Mouse (Mus musculus): Measurements from ENCODE around the gene Il10ra. TPM values are rescaled to one million over a fixed set of nuclear protein-coding genes. Genes with fewer than 3 reads are reported as not detected.

Il10ra gene
- polyA plus RNA-seq, 1 experiment, result not detected

GRCm38 (mm10) chr9:45272213-45272612 is 3.3 kb upstream of the Il10ra start:
- H3K27ac ChIP-seq (ENCODE audit: insufficient read depth, low read depth, low read length), result no peak overlapping the region
- no peak for TF ChIP-seq POLR2A (IDR thresholded peaks at IDR 0.05; ENCODE audit: insufficient read depth, low read depth, low read length)
- TF ChIP-seq CTCF (IDR thresholded peaks at IDR 0.05; ENCODE audit: insufficient read depth, low read depth, low read length), result no peak
- 58% methylated on average over 5 of the region's 5 CpGs for WGBS
- no peak overlapping the region for H3K4me3 ChIP-seq (ENCODE audit: insufficient read depth, low read depth, low read length)
- peaks cover 7% of the 10 kb centered on the region for H3K4me1 ChIP-seq (ENCODE audit: control insufficient read depth, insufficient read depth, low read length)

GRCm38 (mm10) chr9:45268079-45268478 is 870 bp downstream of the Il10ra start:
- TF ChIP-seq CTCF (IDR thresholded peaks at IDR 0.05; ENCODE audit: insufficient read depth, low read depth, low read length) (no peak), POLR2A (IDR thresholded peaks at IDR 0.05; ENCODE audit: insufficient read depth, low read depth, low read length) (no peak)
- no peak overlapping the region for H3K27ac ChIP-seq (ENCODE audit: insufficient read depth, low read depth, low read length)
- peaks cover 7% of the 10 kb centered on the region for H3K4me1 ChIP-seq (ENCODE audit: control insufficient read depth, insufficient read depth, low read length)
- 63% methylated on average over 4 of the region's 4 CpGs for WGBS
- H3K4me3 ChIP-seq (ENCODE audit: insufficient read depth, low read depth, low read length), result peak overlapping the region; percentile 42; the same call in 1 of the 2 replicates

DNA sequence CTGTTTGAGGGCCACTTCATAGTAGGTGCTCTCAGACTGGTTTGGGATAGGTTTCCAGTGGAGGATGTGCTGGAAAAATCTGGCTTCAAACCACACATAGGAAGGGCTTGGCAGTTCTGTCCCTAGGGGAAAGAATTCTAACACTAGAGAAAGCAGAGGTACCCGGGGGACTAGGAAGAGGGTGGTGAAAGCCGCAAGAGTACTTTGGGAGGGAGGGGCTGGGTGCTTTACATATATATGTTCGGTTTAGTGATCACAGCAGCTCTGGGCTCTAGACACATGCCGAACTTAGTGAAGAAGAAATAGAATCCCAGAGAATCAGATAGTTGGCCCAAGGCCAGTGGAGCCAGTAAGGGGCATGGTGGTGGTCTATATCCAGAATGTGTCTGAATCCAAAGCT is 1.9 kb downstream of the Il10ra start:
- 84% methylated on average over 4 of the region's 4 CpGs for WGBS
- peaks cover 7% of the 10 kb centered on the region for H3K4me1 ChIP-seq (ENCODE audit: control insufficient read depth, insufficient read depth, low read length)
- TF ChIP-seq CTCF (IDR thresholded peaks at IDR 0.05; ENCODE audit: insufficient read depth, low read depth, low read length) (no peak), POLR2A (IDR thresholded peaks at IDR 0.05; ENCODE audit: insufficient read depth, low read depth, low read length) (no peak)
- H3K27ac ChIP-seq (ENCODE audit: insufficient read depth, low read depth, low read length), result no peak overlapping the region
- H3K4me3 ChIP-seq (ENCODE audit: insufficient read depth, low read depth, low read length), result no peak overlapping the region

- Histone ChIP-seq H3K4me1 (ENCODE audit: control insufficient read depth, insufficient read depth, low read length) (no peaks in the 10 kb centered on the region), H3K27ac (ENCODE audit: insufficient read depth, low read depth, low read length) (no peak overlapping the region), H3K4me3 (ENCODE audit: insufficient read depth, low read depth, low read length) (no peak overlapping the region)
- 69% methylated on average over 5 of the region's 5 CpGs for WGBS
- no peak for TF ChIP-seq POLR2A (IDR thresholded peaks at IDR 0.05; ENCODE audit: insufficient read depth, low read depth, low read length)
- no peak for TF ChIP-seq CTCF (IDR thresholded peaks at IDR 0.05; ENCODE audit: insufficient read depth, low read depth, low read length)
Observed at GRCm38 (mm10) chr9:45261872-45262271, 7.1 kb downstream of the Il10ra start.

GRCm38 (mm10) chr9:45261466-45261865 is 7.5 kb downstream of the Il10ra start:
- 48% methylated on average over 4 of the region's 4 CpGs for WGBS
- Histone ChIP-seq H3K4me3 (ENCODE audit: insufficient read depth, low read depth, low read length) (no peak overlapping the region), H3K27ac (ENCODE audit: insufficient read depth, low read depth, low read length) (no peak overlapping the region), H3K4me1 (ENCODE audit: control insufficient read depth, insufficient read depth, low read length) (no peaks in the 10 kb centered on the region)
- no peak for TF ChIP-seq POLR2A (IDR thresholded peaks at IDR 0.05; ENCODE audit: insufficient read depth, low read depth, low read length)
- no peak for TF ChIP-seq CTCF (IDR thresholded peaks at IDR 0.05; ENCODE audit: insufficient read depth, low read depth, low read length)

GRCm38 (mm10) chr9:45259065-45259464 is 9.9 kb downstream of the Il10ra start:
- H3K27ac ChIP-seq (ENCODE audit: insufficient read depth, low read depth, low read length), result no peak overlapping the region
- 91% methylated on average over 13 of the region's 13 CpGs for WGBS
- no peak for TF ChIP-seq POLR2A (IDR thresholded peaks at IDR 0.05; ENCODE audit: insufficient read depth, low read depth, low read length)
- no peak for TF ChIP-seq CTCF (IDR thresholded peaks at IDR 0.05; ENCODE audit: insufficient read depth, low read depth, low read length)

DNA sequence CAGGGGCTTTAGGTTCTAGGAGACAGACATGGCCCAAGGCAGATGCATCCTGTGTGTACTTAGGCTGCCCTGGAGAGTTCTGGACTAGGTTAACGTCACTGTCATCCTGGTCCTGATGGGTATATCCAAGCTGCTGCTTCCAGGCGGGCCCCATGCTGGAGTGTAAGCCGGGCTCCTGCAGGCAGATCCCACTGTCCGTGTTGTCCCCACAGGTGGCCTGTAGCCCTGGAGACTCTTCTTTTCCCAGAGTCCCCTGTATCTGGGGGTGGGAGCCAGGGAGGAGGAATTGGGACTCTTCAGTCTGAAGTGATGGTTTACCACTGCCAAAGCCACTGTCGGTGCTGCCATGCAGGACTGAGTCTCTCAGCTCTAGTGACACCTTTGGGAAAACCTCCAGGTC is 13.0 kb downstream of the Il10ra start:
- no peak overlapping the region for H3K4me3 ChIP-seq (ENCODE audit: insufficient read depth, low read depth, low read length)
- WGBS, result 91% methylated on average over 5 of the region's 5 CpGs
- no peak overlapping the region for H3K27ac ChIP-seq (ENCODE audit: insufficient read depth, low read depth, low read length)
- H3K4me1 ChIP-seq (ENCODE audit: control insufficient read depth, insufficient read depth, low read length), result no peaks in the 10 kb centered on the region
- TF ChIP-seq CTCF (IDR thresholded peaks at IDR 0.05; ENCODE audit: insufficient read depth, low read depth, low read length) (no peak), POLR2A (IDR thresholded peaks at IDR 0.05; ENCODE audit: insufficient read depth, low read depth, low read length) (no peak)

More at GRCm38 (mm10) chr9:45259065-45259464, 9.9 kb downstream of the Il10ra start:
- Histone ChIP-seq H3K4me1 (ENCODE audit: control insufficient read depth, insufficient read depth, low read length) (no peaks in the 10 kb centered on the region), H3K4me3 (ENCODE audit: insufficient read depth, low read depth, low read length) (no peak overlapping the region)

DNA sequence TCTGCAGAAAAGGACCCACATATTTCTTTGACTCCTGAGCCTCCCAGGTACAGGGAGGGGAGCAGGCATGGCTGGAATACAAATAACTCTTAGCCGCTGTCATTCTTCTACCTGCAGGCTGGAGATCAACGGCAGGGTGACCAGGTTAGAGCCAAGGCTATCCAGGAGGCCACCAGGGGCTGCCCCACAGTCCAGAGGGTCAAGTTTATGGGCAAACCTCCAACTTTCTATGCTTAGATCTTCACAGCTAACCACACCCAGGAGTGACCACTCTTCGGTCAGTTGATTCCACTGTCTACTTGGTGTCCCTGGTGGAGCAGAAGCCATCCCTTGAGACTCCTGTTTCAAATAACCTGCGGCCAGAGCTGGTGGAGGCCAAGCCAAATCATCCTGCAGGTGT is 13.5 kb downstream of the Il10ra start:
- no peak for TF ChIP-seq CTCF (IDR thresholded peaks at IDR 0.05; ENCODE audit: insufficient read depth, low read depth, low read length)
- TF ChIP-seq POLR2A (IDR thresholded peaks at IDR 0.05; ENCODE audit: insufficient read depth, low read depth, low read length), result no peak
- Histone ChIP-seq H3K4me1 (ENCODE audit: control insufficient read depth, insufficient read depth, low read length) (no peaks in the 10 kb centered on the region), H3K27ac (ENCODE audit: insufficient read depth, low read depth, low read length) (no peak overlapping the region), H3K4me3 (ENCODE audit: insufficient read depth, low read depth, low read length) (no peak overlapping the region)
- WGBS, result 93% methylated on average over 4 of the region's 4 CpGs

DNA sequence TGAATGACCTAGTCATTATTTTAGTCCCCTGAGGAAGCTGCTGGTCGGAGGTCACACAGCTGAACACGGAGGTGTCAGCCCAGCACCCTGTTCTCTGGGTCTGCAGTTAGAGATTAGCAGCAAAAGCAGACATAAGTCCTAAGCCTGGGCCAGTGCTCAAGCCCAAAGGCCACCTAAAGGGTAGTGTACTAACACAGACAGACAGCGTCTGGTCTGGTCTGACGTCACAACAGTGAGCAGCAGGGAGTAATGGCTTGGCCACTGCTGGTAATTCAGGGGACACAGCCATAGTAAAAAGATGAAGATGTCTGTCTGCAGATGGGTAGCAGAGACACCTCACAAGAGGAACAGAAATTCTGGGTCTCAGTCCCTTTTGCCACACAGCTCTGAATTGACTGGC is 14.3 kb downstream of the Il10ra start:
- no peak overlapping the region for H3K4me3 ChIP-seq (ENCODE audit: insufficient read depth, low read depth, low read length)
- no peaks in the 10 kb centered on the region for H3K4me1 ChIP-seq (ENCODE audit: control insufficient read depth, insufficient read depth, low read length)
- no peak overlapping the region for H3K27ac ChIP-seq (ENCODE audit: insufficient read depth, low read depth, low read length)
- TF ChIP-seq POLR2A (IDR thresholded peaks at IDR 0.05; ENCODE audit: insufficient read depth, low read depth, low read length), result no peak
- TF ChIP-seq CTCF (IDR thresholded peaks at IDR 0.05; ENCODE audit: insufficient read depth, low read depth, low read length), result no peak
- WGBS, result 72% methylated on average over 4 of the region's 4 CpGs

DNA sequence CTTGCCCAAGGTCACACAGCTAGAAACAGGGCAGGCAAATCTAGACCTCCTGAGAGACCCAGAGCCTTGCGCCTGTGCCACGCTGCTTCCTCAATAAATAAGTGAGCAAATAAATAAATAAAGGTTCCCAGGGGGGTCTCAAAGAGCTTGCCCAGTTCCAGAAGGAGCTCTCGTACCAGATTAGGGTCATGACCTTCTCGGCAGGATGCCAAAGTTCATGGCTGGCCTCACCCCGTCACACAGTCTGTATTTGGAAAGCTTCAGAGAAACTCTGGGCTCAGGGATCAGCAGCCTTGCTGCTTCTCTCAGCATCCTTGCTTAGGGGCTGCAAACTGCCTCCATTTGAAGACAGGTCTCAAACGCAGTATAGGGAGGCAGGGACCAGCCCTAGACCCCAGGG is 14.9 kb downstream of the Il10ra start:
- 75% methylated on average over 6 of the region's 6 CpGs for WGBS
- H3K27ac ChIP-seq (ENCODE audit: insufficient read depth, low read depth, low read length), result no peak overlapping the region
- no peak for TF ChIP-seq CTCF (IDR thresholded peaks at IDR 0.05; ENCODE audit: insufficient read depth, low read depth, low read length)
- no peak for TF ChIP-seq POLR2A (IDR thresholded peaks at IDR 0.05; ENCODE audit: insufficient read depth, low read depth, low read length)
- H3K4me3 ChIP-seq (ENCODE audit: insufficient read depth, low read depth, low read length), result no peak overlapping the region
- H3K4me1 ChIP-seq (ENCODE audit: control insufficient read depth, insufficient read depth, low read length), result no peaks in the 10 kb centered on the region

All from olfactory bulb, adult 2 months (tissue).